Mouse (Mus musculus): ENCODE data around the gene Mrpl43.

- TF ChIP-seq CTCF (IDR thresholded peaks at IDR 0.05; ENCODE audit: low read depth): no peak
- TF ChIP-seq EP300 (IDR thresholded peaks at IDR 0.05; ENCODE audit: low read depth): no peak
Observed at GRCm38 (mm10) chr19:45024775-45025174, 18.5 kb upstream of the Mrpl43 start.
